Mouse (Mus musculus) left cerebral cortex, adult 9 months (tissue): ENCODE data around the gene 1810009A15Rik.
"Not testable (repeated sequence)": the region's sequence is repeated elsewhere in the genome, so short reads cannot be mapped to it uniquely, and the experiment has no call there.

Experiments
- DNase-seq, 2 experiments: peaks; one replicate each; pipeline ENCODE4 v3.0.0; 2022; ENCODE audit warnings: low spot score in 2 of 2

1810009A15Rik gene

GRCm38 (mm10) chr19:8875031-8875430 lies 13.6 kb upstream of the 1810009A15Rik start:
- no peak for DNase-seq

- DNase-seq = peak; percentile 69 to 91
Observed at GRCm38 (mm10) chr19:8880311-8881033, 8.2 kb upstream of the 1810009A15Rik start, which contains the start of gene Uqcc3. Uqcc3 (minus strand) TSS chr19:8880923.

- DNase-seq = no peak
Observed at GRCm38 (mm10) chr19:8881034-8881392, 7.6 kb upstream of the 1810009A15Rik start.

GRCm38 (mm10) chr19:8883616-8884015 lies 5.0 kb upstream of the 1810009A15Rik start, which contains the start of the genes Lbhd1 and Gm49403:
Lbhd1 (plus strand) TSS chr19:8883732.
Gm49403 (plus strand) TSS chr19:8883930.
- DNase-seq = no peak

GRCm38 (mm10) chr19:8886916-8887584 lies 1.6 kb upstream of the 1810009A15Rik start:
- no peak for DNase-seq

- no peak for DNase-seq
Observed at GRCm38 (mm10) chr19:8887585-8888463, 829 bp upstream of the 1810009A15Rik start.

- DNase-seq = peak in 1 of 2 experiments; percentile 80
Observed at GRCm38 (mm10) chr19:8892829-8893766, 4.4 kb downstream of the 1810009A15Rik start, which contains the start of gene Ints5. Ints5 (plus strand) TSS chr19:8893005.

GRCm38 (mm10) chr19:8895397-8895960 lies 6.8 kb downstream of the 1810009A15Rik start:
- DNase-seq = no peak

- DNase-seq = not testable (repeated sequence)
Observed at GRCm38 (mm10) chr19:8896231-8896630, 7.6 kb downstream of the 1810009A15Rik start.

GRCm38 (mm10) chr19:8897211-8897864 lies 8.7 kb downstream of the 1810009A15Rik start:
- not testable (repeated sequence) for DNase-seq

- peak; percentile 90 to 96 for DNase-seq
Observed at GRCm38 (mm10) chr19:8897865-8898495, 9.3 kb downstream of the 1810009A15Rik start, which contains the start of gene Ganab. Ganab (plus strand) TSS chr19:8898071.

GRCm38 (mm10) chr19:8898576-8898975 lies 9.9 kb downstream of the 1810009A15Rik start:
- no peak for DNase-seq

GRCm38 (mm10) chr19:8899079-8899478 lies 10.4 kb downstream of the 1810009A15Rik start:
- DNase-seq = no peak

GRCm38 (mm10) chr19:8903412-8903811 lies 14.8 kb downstream of the 1810009A15Rik start:
- DNase-seq = no peak

GRCm38 (mm10) chr19:8908531-8908930 lies 19.9 kb downstream of the 1810009A15Rik start:
- DNase-seq = no peak

- peak in 1 of 2 experiments; percentile 59 for DNase-seq
Observed at GRCm38 (mm10) chr19:8911810-8912209, 23.2 kb downstream of the 1810009A15Rik start.

GRCm38 (mm10) chr19:8914212-8914611 lies 25.6 kb downstream of the 1810009A15Rik start:
- DNase-seq = peak in 1 of 2 experiments; percentile 51

GRCm38 (mm10) chr19:8919000-8919399 lies 30.3 kb downstream of the 1810009A15Rik start:
- DNase-seq = no peak

GRCm38 (mm10) chr19:8919684-8920072 lies 31.0 kb downstream of the 1810009A15Rik start:
- DNase-seq = no peak
